Mouse (Mus musculus): Measurements from ENCODE around the gene Cldn9.

Gene Cldn9

GRCm38 (mm10) chr17:23679127-23679835, 4.5 kb downstream of the Cldn9 start, which contains the start of gene Cldn6:
TSS of gene Cldn6 (plus strand) at chr17:23679249.
- no peak for DNase-seq

GRCm38 (mm10) chr17:23677236-23677679, 6.6 kb downstream of the Cldn9 start, which contains the start of gene Tnfrsf12a:
TSS of gene Tnfrsf12a (minus strand) at chr17:23677468.
- peak; percentile 94 to 95 for DNase-seq

- DNase-seq: peak; percentile 40 to 48
Observed at GRCm38 (mm10) chr17:23676473-23677031, 7.3 kb downstream of the Cldn9 start.

GRCm38 (mm10) chr17:23675564-23676281, 8.1 kb downstream of the Cldn9 start:
- peak; percentile 66 to 67 for DNase-seq

- no peak for DNase-seq
Observed at GRCm38 (mm10) chr17:23675127-23675526, 8.7 kb downstream of the Cldn9 start.

GRCm38 (mm10) chr17:23674271-23674952, 9.4 kb downstream of the Cldn9 start:
- no peak for DNase-seq

GRCm38 (mm10) chr17:23673424-23674073, 10.3 kb downstream of the Cldn9 start, which contains the start of the genes Hcfc1r1 and Thoc6:
TSS of gene Hcfc1r1 (plus strand) at chr17:23673596.
TSS of gene Thoc6 (minus strand) at chr17:23673882.
- peak; percentile 91 to 93 for DNase-seq

GRCm38 (mm10) chr17:23672761-23673160, 11.1 kb downstream of the Cldn9 start:
- no peak for DNase-seq

- DNase-seq: no peak
Observed at GRCm38 (mm10) chr17:23671519-23671918, 12.3 kb downstream of the Cldn9 start.

GRCm38 (mm10) chr17:23670516-23671074, 13.2 kb downstream of the Cldn9 start:
- DNase-seq: no peak

- DNase-seq: no peak
Observed at GRCm38 (mm10) chr17:23665511-23665910, 18.3 kb downstream of the Cldn9 start.

GRCm38 (mm10) chr17:23664556-23665021, 19.2 kb downstream of the Cldn9 start:
- DNase-seq: peak; percentile 50 to 57

GRCm38 (mm10) chr17:23661526-23661925, 22.3 kb downstream of the Cldn9 start:
- peak; percentile 62 to 64 for DNase-seq

GRCm38 (mm10) chr17:23660876-23661200, 23.0 kb downstream of the Cldn9 start:
- DNase-seq: peak in 1 of 2 experiments; percentile 30

- peak; percentile 81 to 82 for DNase-seq
Observed at GRCm38 (mm10) chr17:23660117-23660875, 23.5 kb downstream of the Cldn9 start, which contains the start of gene Bicdl2. TSS of gene Bicdl2 (plus strand) at chr17:23660506.

GRCm38 (mm10) chr17:23658450-23658849, 25.4 kb downstream of the Cldn9 start:
- DNase-seq: no peak

- DNase-seq: no peak
Observed at GRCm38 (mm10) chr17:23654410-23654809, 29.4 kb downstream of the Cldn9 start.

GRCm38 (mm10) chr17:23654001-23654400, 29.8 kb downstream of the Cldn9 start:
- no peak for DNase-seq

GRCm38 (mm10) chr17:23653324-23653723, 30.5 kb downstream of the Cldn9 start:
- no peak for DNase-seq

GRCm38 (mm10) chr17:23651363-23651762, 32.5 kb downstream of the Cldn9 start:
- no peak for DNase-seq

- no peak for DNase-seq
Observed at GRCm38 (mm10) chr17:23645894-23646293, 37.9 kb downstream of the Cldn9 start.

All from B cell, adult 2 months (primary cell).